Mouse (Mus musculus) 3T3-L1 (cell line): ENCODE results near the gene Capn11.

ENCODE experiments used
- DNase-seq: peaks from one replicate; pipeline ENCODE4 v3.0.0-alpha.2; 2015; ENCODE audit warnings: low read depth, low spot score

Capn11 gene

DNA sequence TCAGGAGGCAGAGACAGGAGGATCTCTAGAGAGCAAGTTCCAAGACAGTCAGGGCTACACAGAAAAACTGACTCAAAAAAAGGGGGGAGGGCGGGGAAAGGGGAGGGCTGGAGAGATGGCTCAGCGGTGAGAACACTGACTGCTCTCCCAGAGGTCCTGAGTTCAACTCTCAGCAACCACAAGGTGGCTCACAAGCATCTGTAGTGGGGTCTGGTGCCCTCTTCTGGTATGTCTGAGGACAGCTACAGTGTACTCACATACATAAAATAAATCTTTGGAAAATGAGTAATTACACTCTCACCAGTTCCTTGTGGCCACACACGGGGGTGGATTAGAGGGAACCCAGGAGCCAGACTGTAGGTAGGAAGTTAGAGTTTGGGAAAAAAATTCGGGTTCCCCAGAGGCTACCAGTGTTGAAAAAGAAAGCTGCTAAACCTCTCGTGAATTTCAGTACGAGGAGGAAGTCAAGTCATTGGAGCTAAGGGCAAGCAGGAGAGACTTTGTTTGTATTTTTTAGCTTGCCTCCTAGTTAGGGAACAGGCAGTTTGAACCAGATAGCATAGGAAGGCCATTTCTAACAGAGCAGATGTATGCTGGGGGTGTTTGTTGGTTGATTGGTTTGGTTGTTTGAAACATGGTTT, 76.3 kb downstream of the Capn11 start:
- no peak for DNase-seq

GRCm38 (mm10) chr17:45582188-45582587, 76.9 kb downstream of the Capn11 start:
- DNase-seq: no peak

GRCm38 (mm10) chr17:45581567-45581983, 77.5 kb downstream of the Capn11 start:
- DNase-seq: peak; percentile 95

DNA sequence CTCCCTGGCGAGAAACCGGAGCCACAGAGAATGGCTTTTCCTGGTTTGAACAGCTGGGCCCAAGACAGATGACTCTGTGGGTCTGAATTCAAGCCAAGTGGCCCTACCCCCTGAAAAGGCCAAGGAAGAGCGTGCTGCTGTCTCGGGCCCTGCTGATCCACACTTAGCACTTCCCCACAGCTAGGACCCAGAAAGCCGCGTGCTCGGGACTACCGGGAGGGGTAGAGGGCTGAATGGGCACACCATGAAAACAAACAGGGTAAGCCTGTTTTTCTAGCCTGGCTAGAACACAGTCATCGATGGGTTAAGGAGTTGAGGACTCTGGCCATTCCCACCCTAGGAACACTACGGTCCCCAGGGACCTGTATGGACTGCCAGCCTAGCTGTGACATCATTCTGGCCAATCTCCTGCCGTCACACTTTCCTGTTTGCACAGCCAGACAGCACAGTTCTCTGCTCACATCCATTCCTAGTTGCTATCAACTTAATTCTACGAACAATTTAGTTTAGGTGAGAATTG, 78.1 kb downstream of the Capn11 start:
- no peak for DNase-seq
